Comparison of ENCODE assay signal across 29 mouse cellular contexts in genomic region chr16:36074772-36075171, GRCm38 (mm10). TPM values are rescaled to one million over a fixed set of nuclear protein-coding genes. Genes with fewer than 3 reads are reported as not detected.
A peak's percentile ranks its signal among the peaks of the same experiment; 100 is the strongest.
DNase-seq lines count a peak whose midpoint lies in the region; ATAC-seq and TF ChIP-seq lines count a peak whose summit lies in the region.
"Had no signal": no experiment of that assay in that cellular context is flagged by ENCODE, and none has a peak within 500 bp of the region (broad histone marks: within the 10 kb centered on the region; RNA-seq: fewer than 3 reads in every experiment).

No protein-coding gene starts in this region.

- H3K36me3 ChIP-seq in intestine, embryonic 16.5 days (ENCODE audit: control insufficient read depth, insufficient read depth, low read length), result no peaks in the 10 kb centered on the region
- no peaks in the 10 kb centered on the region for H3K36me3 ChIP-seq in intestine, embryonic 15.5 days
- no peaks in the 10 kb centered on the region for H3K36me3 ChIP-seq in small intestine, adult 2 months (ENCODE audit: control insufficient read depth, insufficient read depth, low read length)
- H3K36me3 ChIP-seq: embryonic facial prominence, embryonic 13.5 days; embryonic facial prominence, embryonic 15.5 days; forebrain, embryonic 12.5 days had no signal

- no peak overlapping the region for H3K4me2 ChIP-seq in intestine, embryonic 16.5 days (ENCODE audit: low read depth, low read length)
- no peak overlapping the region for H3K4me2 ChIP-seq in intestine, embryonic 15.5 days (replicated peaks)
- H3K4me2 ChIP-seq: embryonic facial prominence, embryonic 13.5 days; embryonic facial prominence, embryonic 15.5 days; forebrain, embryonic 12.5 days had no signal

- H3K4me1 ChIP-seq in intestine, embryonic 16.5 days (ENCODE audit: control insufficient read depth, insufficient read depth, low read length), result peaks cover 2% of the 10 kb centered on the region; the same call in 1 of the 2 replicates
- H3K4me1 ChIP-seq in intestine, embryonic 15.5 days (replicated peaks), result peaks cover 3% of the 10 kb centered on the region
- peaks cover 4% of the 10 kb centered on the region; the same call in 1 of the 2 replicates for H3K4me1 ChIP-seq in small intestine, adult 2 months (ENCODE audit: control insufficient read depth, insufficient read depth, insufficient read length, low read length)
- H3K4me1 ChIP-seq: embryonic facial prominence, embryonic 15.5 days had no signal

- TF ChIP-seq POLR2A in small intestine, adult 2 months (IDR thresholded peaks at IDR 0.05; ENCODE audit: low read depth, low read length), result no peak

- H3K4me3 ChIP-seq in intestine, embryonic 16.5 days (ENCODE audit: low read length), result no peak overlapping the region
- H3K4me3 ChIP-seq in intestine, embryonic 15.5 days (replicated peaks), result no peak overlapping the region
- H3K4me3 ChIP-seq in small intestine, adult 2 months (ENCODE audit: low read depth, low read length), result no peak overlapping the region
- H3K4me3 ChIP-seq: embryonic facial prominence, embryonic 13.5 days; embryonic facial prominence, embryonic 15.5 days; erythroblast, embryonic 14.5 days; forebrain, embryonic 10.5 days; forebrain, embryonic 12.5 days had no signal

- H3K9ac ChIP-seq in intestine, embryonic 16.5 days (ENCODE audit: low read depth, low read length), result no peak overlapping the region
- H3K9ac ChIP-seq in intestine, embryonic 15.5 days, result no peak overlapping the region
- H3K9ac ChIP-seq: embryonic facial prominence, embryonic 13.5 days; embryonic facial prominence, embryonic 15.5 days; forebrain, embryonic 12.5 days had no signal

- ATAC-seq in intestine, embryonic 16.5 days, result no peak
- no peak for ATAC-seq in intestine, embryonic 15.5 days
- ATAC-seq: forebrain, embryonic 14.5 days; forebrain, embryonic 16.5 days had no signal

- peak overlapping the region; percentile 60; the same call in 1 of the 2 replicates for H3K27ac ChIP-seq in intestine, embryonic 16.5 days (ENCODE audit: low read length)
- no peak overlapping the region for H3K27ac ChIP-seq in intestine, embryonic 15.5 days
- peak overlapping the region; percentile 38 for H3K27ac ChIP-seq in small intestine, adult 2 months (ENCODE audit: insufficient read depth, low read depth, low read length)
- H3K27ac ChIP-seq: embryonic facial prominence, embryonic 13.5 days; embryonic facial prominence, embryonic 15.5 days; forebrain, embryonic 10.5 days; forebrain, embryonic 12.5 days had no signal

- 78% methylated on average over 3 of the region's 3 CpGs for WGBS in intestine, embryonic 16.5 days
- WGBS in intestine, embryonic 15.5 days, result 82% methylated on average over 3 of the region's 3 CpGs
- WGBS in small intestine, adult 2 months, result 61% methylated on average over 3 of the region's 3 CpGs

- TF ChIP-seq CTCF in small intestine, adult 2 months (IDR thresholded peaks at IDR 0.05; ENCODE audit: extremely low read depth, insufficient read length, insufficient replicate concordance, low read depth, low read length), result no peak

- no peak for DNase-seq in heart, adult 8-10 months (ENCODE audit: low spot score)
- no peak for DNase-seq in thymus, postnatal 4 days
- DNase-seq: adrenal gland, adult 2 months; adrenal gland, postnatal 10 days; adrenal gland, postnatal 25 days; cerebellum, adult 11 months; cerebellum, adult 18-20 months; cerebellum, adult 8-10 months; cerebellum, adult 9-11 months; cerebellum, postnatal 14 days; cerebellum, postnatal 36 days; embryo, embryonic 11 days had no signal

- no peaks in the 10 kb centered on the region for H3K27me3 ChIP-seq in intestine, embryonic 16.5 days (replicated peaks; ENCODE audit: control insufficient read depth, insufficient read depth, low read length)
- no peaks in the 10 kb centered on the region for H3K27me3 ChIP-seq in intestine, embryonic 15.5 days (replicated peaks)
- H3K27me3 ChIP-seq in small intestine, adult 2 months (ENCODE audit: control insufficient read depth, insufficient read depth, low read length), result no peaks in the 10 kb centered on the region
- H3K27me3 ChIP-seq: embryonic facial prominence, embryonic 13.5 days; embryonic facial prominence, embryonic 15.5 days; forebrain, embryonic 12.5 days had no signal

- no peaks in the 10 kb centered on the region for H3K9me3 ChIP-seq in intestine, embryonic 16.5 days (ENCODE audit: control insufficient read depth, low read length)
- H3K9me3 ChIP-seq in intestine, embryonic 15.5 days, result no peaks in the 10 kb centered on the region
- H3K9me3 ChIP-seq: embryonic facial prominence, embryonic 13.5 days; embryonic facial prominence, embryonic 15.5 days; forebrain, embryonic 10.5 days; forebrain, embryonic 12.5 days had no signal

RNA-seq across cellular contexts. Expression of gene Ccdc58, which starts 3.3 kb away (rescaled TPM):
- 104 and 121 TPM in 2 replicates for polyA plus RNA-seq in intestine, embryonic 16.5 days (2015; fragmentation: Nextera tagmentation; extraction: Ambion mirVana)
- 111 and 125 TPM in 2 replicates for polyA plus RNA-seq in intestine, embryonic 15.5 days (2015; fragmentation: Nextera tagmentation; extraction: Ambion mirVana)
- polyA plus RNA-seq in small intestine, adult 2 months (2012; rRNA removed), result 2.3 and 2.6 TPM in 2 replicates
- 10 to 100 TPM; 28.4 to 36.5 (median 31.4) TPM for total RNA-seq in heart, adult 8-10 months (2022)

RNA-seq across cellular contexts. Expression of gene Fam162a, which starts 3.4 kb away (rescaled TPM):
- polyA plus RNA-seq in intestine, embryonic 16.5 days (2015; fragmentation: Nextera tagmentation; extraction: Ambion mirVana), result 513 and 517 TPM in 2 replicates
- 465 and 500 TPM in 2 replicates for polyA plus RNA-seq in intestine, embryonic 15.5 days (2015; fragmentation: Nextera tagmentation; extraction: Ambion mirVana)
- 13.3 and 18.6 TPM in 2 replicates for polyA plus RNA-seq in small intestine, adult 2 months (2012; rRNA removed)
- 100 to 1,000 TPM; 233 to 250 (median 245) TPM for total RNA-seq in heart, adult 8-10 months (2022)

RNA-seq across cellular contexts. Expression of gene Wdr5b, which starts 33.8 kb away (rescaled TPM):
- polyA plus RNA-seq in intestine, embryonic 16.5 days (2015; fragmentation: Nextera tagmentation; extraction: Ambion mirVana), result 5.7 and 5.9 TPM in 2 replicates
- 7.0 and 7.8 TPM in 2 replicates for polyA plus RNA-seq in intestine, embryonic 15.5 days (2015; fragmentation: Nextera tagmentation; extraction: Ambion mirVana)
- 0.39 and 0.60 TPM in 2 replicates for polyA plus RNA-seq in small intestine, adult 2 months (2012; rRNA removed)
- 1 to 10 TPM; 2.9 to 4.2 (median 3.7) TPM for total RNA-seq in heart, adult 8-10 months (2022)

RNA-seq across cellular contexts. Expression of gene Csta1, which starts 56.3 kb away (rescaled TPM):
- polyA plus RNA-seq in intestine, embryonic 16.5 days (2015; fragmentation: Nextera tagmentation; extraction: Ambion mirVana), result not detected in 2 replicates
- polyA plus RNA-seq in intestine, embryonic 15.5 days (2015; fragmentation: Nextera tagmentation; extraction: Ambion mirVana), result 0.08 and 0.09 TPM in 2 replicates
- not detected in 2 replicates for polyA plus RNA-seq in small intestine, adult 2 months (2012; rRNA removed)
- not detected for total RNA-seq in heart, adult 8-10 months (2022)
- total RNA-seq: adrenal gland, adult 2 months; adrenal gland, postnatal 10 days; adrenal gland, postnatal 25 days; adrenal gland, postnatal 4 days; common myeloid progenitor, adult 5-6 weeks; ES-E14; MEL had no signal
- polyA plus RNA-seq: adrenal gland, adult 2 months; brain, embryonic 14.5 days; C2C12; embryonic facial prominence, embryonic 11.5 days; erythroblast, embryonic 14.5 days; forebrain, embryonic 12.5 days; forebrain, embryonic 14.5 days; forebrain, embryonic 16.5 days had no signal

Comparison
In these comparisons a context has a peak if more than half of its experiments do, and no peak if none do; other contexts are left out.
1. RNA of gene Ccdc58, which starts 3.3 kb away (polyA plus RNA-seq): 111 to 125 TPM in intestine, embryonic 15.5 days and 104 to 121 TPM in intestine, embryonic 16.5 days; 2.3 to 2.6 TPM in small intestine, adult 2 months; every median in the first group is over 10 times any median in the second.
2. RNA of gene Fam162a, which starts 3.4 kb away (polyA plus RNA-seq): 513 to 517 TPM in intestine, embryonic 16.5 days and 465 to 500 TPM in intestine, embryonic 15.5 days; 13.3 to 18.6 TPM in small intestine, adult 2 months; every median in the first group is over 10 times any median in the second.